Mouse (Mus musculus) spleen, postnatal 10 days (tissue): Measurements from ENCODE around the gene Trp63.

Experiments used
- DNase-seq, 2 experiments: peaks; one replicate each; pipeline ENCODE4 v3.0.0; 2021 to 2022; ENCODE audit warnings: low spot score in 2 of 2

The Trp63 gene

GRCm38 (mm10) chr16:25777501-25777900 lies 93.9 kb downstream of the Trp63 start:
- DNase-seq, result no peak

DNA sequence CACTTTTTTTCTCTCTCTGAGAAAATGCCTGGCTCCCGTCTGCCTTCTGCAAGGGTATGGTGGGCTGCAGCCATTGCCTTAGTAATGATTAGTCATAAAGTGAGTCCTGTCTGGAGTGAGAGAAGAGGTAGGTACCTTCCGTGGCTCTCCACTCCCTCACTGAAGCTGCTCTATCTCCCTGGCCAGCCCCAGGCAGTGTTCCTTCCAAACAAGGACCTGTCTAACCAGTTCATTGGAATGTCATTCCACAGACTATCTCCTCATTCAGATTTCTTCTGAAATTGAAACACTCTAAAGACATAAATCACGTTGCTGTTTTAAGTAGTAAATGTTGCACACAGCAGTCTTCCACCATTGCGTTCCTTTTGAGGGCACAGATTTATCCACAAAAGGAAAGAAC lies 96.4 kb downstream of the Trp63 start:
- no peak for DNase-seq

GRCm38 (mm10) chr16:25784246-25784645 lies 100.7 kb downstream of the Trp63 start:
- DNase-seq, result no peak

DNA sequence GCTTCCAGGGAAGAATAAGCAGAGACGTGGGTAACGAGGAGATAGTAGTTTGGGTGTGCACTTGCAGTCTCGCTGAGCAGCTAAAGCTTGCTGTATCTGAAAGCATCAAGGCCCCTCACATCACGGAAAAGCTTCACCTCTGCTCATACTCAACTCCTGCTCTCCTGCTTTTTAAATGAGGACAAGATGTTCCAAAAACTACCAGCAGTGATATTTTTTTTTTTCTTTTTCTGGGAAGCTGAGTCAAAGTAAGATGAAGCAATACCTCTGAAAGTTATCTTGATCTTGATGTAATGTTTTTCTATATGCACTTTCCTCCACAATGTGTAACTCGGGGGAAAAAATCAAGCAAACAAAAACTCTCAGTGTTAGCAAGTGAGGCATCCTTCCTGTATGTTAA lies 102.9 kb downstream of the Trp63 start:
- DNase-seq, result no peak

DNA sequence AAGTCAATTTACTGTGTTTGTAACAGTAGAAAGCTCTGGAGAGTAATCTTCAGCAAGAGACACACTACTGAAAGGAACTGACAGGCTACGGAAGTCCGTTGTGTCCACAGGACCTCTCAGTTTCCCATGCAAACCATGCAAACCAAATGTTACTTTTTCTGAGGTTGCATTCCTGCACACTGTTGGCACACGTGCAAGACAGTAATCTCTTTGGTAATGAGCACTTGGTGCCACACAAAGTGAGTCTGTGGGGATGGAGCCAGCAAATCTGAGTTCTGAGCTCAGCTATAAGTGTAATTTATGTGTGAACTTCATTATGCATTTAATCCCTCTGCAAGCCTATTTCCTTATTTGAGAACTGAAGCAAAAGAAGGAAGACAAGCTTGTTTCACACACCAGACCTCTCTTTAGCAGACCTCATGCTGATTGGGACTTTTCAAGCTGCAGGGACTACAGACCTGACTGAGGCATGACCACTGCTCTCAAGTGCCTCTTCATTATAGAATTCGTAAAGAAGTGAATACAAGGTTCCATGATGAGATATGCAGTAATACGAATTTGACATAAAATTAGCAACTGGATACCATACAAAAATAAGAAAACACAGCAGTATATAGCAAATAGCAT lies 109.2 kb downstream of the Trp63 start:
- DNase-seq, result no peak

GRCm38 (mm10) chr16:25797732-25798294 lies 114.2 kb downstream of the Trp63 start:
- DNase-seq, result no peak

- no peak for DNase-seq
Measured at GRCm38 (mm10) chr16:25799618-25800017, 116.1 kb downstream of the Trp63 start.

- DNase-seq, result no peak
Measured at GRCm38 (mm10) chr16:25804955-25805354, 121.4 kb downstream of the Trp63 start.

DNA sequence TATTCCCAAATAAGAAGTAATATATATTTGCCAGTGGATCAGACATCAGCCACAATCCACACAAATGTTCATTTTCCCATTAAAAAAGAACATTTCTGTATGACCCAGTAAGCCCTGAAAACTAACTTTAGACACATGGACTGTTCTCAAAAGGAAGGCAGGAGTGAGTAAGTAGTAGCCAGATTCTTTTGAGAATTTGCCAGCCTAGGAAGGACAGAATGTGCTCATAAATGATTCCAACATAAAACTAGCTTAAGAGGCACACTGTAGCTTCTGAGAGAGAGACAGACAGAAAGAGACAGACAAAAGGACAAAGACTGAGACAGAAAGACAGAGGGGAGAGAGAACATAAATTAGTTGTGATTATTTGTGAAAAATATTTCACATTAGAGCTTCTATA lies 123.6 kb downstream of the Trp63 start:
- DNase-seq, result no peak

GRCm38 (mm10) chr16:25817753-25818624 lies 134.4 kb downstream of the Trp63 start:
- no peak for DNase-seq

DNA sequence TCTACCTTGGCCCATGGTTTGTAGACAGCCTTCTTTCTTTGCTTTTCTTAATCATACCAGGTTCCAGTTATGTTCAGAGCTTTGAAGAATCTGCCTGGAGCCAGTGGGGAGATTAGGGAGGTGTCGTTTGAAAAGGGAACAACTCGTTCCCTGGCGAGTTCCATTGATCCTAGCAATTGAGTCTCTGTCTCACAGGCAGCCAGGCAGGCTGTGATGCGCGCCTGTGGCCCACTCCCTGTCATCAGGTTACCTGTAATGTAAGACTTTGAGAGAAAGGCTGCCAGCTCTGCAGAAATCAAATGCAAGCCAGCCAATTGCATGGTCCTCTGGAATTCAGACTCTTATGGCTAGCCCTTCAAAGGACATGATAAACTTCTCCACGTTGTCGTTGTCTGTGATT lies 142.5 kb downstream of the Trp63 start:
- no peak for DNase-seq

DNA sequence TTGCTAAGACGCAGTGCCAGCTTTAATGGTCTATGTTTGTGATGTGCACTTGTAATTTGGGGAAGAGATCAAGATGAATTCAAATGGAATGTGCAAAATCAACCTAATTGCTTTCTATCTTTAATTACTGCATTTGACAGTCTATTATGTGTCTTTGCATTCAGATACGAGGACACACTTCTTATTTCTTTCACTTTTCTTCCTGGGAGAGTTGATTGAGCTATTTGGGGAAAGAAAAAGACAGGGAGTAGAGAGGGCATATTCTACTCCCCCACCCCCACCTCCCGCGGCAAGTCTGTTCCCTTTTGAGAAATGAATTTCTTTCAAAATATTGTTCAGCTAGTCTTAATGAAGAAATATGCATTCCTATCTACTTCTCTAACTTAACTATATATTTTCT lies 149.0 kb downstream of the Trp63 start:
- no peak for DNase-seq

DNA sequence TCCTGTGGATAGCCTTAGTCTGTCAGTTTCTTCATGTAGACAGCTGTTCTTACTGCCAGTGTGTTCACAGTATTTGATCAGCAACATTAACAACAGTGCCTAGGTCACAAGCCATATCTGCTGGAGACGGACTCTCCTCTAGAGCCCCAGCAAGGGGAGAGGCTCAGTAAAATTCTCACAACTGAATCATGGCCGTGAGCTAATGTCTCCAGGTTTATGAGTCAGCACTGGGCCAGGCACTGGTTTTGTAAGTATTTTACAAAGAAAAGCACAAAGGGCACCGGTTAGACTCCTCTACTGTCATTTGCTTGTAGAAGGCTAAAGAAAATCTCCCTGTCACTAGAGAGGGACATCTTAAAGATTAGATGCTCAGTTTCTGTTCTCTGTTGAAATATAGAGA lies 151.7 kb downstream of the Trp63 start:
- no peak for DNase-seq

GRCm38 (mm10) chr16:25835723-25836122 lies 152.2 kb downstream of the Trp63 start:
- DNase-seq, result no peak

DNA sequence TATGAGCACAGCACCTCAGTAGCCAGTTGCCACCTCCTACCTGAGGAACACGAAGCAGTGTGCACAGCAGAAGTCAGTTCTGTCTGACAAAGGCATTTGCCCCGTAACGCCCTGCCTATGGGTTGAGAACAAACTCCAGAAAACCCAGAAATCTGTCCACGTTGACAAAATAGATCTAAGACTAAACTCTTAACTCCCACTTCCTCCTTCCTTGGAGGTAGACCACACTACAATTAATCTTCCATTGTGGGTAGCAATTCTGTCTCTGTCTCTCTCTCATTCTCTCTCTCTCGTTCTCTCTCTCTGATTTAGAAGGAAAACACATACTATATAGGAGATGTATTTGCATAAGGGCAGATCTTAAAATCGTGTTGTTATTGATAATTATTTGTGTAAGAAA lies 159.4 kb downstream of the Trp63 start:
- DNase-seq, result no peak

DNA sequence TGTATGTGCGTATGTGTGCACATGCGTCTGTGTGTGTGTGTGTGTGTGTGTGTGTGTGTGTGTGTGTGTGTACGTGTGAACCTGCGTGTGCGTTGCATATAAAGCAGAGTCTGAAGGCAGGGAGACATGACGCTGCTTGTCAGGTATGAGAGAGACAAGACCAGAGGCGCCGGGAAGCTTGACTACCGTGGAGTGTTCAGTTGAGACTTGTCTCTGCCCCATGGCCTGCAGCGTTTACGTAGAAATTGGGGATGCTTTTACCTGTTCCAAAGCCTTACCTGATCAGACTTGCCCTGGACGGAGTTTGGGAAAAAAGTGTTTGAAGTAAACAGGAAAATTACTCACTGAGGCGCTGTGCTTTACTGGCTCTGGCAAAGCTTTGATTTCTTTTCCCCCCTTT lies 160.1 kb downstream of the Trp63 start:
- DNase-seq, result no peak

- DNase-seq, result no peak
Measured at GRCm38 (mm10) chr16:25846611-25847010, 163.0 kb downstream of the Trp63 start.

DNA sequence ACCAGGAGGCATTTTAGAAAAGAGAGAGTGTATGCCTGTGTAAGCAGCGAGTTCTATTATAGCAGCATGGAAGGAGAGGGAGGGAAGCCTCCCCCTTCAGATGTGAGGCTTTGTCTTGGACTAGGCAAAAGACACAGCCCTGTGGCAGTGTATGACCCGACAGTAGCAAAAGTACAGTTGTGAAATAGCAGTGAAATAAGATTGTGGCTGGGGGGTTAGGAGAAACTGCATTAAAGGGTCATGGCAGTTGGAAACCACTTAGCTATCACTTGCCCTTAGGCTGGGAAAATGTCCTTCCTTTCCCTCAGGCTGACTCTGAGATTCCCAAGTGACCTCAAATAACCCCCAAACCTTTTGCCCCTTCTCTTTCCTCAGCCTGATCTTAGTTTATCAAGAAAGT lies 164.9 kb downstream of the Trp63 start:
- DNase-seq, result no peak

DNA sequence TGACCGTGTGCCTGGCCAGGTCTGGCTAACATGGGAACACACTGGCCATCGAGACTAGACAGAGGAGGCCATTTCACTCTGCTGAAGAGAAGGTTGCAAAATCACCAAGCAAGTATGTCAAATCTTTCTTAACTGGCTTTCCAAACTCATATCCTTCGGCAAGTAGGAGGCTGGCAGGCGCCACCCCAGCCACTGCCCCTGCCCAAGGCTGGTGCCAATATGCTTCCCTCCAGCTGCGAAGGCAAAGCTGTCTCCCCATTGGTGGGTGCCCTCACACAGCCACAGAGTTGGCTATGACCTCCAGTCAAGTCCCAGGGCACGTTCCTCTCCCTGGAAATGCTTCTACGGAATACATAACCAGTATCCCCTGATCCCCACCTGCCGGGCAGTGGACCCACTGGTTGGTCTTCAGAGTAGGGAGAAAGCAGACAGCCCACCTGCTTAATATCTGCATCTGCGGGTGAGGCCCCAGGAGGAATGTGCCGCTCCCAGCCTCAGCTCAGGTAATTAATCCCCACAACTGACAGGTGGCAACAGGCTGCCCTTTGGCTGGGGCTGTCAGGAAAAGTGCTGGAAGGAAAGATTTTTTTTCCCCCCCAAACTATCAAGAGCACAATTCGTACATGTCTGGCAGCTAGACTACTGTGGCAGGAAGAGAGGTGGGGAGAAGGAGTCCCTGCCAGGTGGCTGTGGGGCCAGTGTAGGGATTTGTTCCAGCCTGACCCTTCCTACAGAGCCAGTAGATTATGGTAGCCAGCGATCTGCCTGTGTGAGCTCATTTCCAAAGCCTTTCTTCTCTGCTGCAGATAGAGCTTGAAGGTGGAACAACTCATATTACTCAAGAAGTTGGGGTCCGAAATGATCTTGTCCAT lies 166.3 kb downstream of the Trp63 start:
- DNase-seq, result no peak

DNA sequence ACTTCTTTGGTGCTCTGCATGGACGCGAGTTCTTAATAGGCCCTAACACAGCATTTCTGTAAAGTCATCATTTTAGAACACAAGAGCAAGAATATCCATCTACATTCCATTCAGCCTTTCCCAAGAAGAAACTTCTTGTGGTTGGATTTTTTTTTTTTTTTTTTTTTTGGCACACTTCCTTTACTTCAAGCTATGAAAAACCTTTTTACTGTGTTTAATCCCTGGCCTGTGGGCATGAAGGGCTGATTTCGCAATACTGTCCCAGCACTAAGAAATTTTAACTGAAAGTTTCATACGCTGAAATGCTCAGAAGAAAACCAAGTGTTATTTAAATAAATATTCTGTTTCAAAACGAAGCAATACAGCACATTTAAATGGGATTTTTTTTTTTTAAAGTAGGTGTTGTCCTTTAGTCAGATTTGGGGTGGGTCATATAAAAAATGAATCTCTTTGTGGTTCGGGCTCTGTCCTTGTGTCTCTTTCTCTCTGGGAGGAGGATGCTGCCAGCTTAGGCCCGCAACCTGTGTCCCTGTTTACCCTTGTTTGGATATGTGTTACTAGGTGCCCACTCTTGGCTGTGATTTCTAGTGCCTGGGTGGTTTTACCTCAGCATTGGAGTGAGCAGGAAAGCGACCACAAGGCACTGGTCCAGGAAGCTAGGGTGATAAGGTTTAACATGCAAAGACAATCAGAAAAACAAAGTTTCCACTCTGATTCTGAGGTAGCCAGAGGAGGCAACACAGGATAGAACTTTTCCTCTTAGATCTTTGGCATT lies 177.4 kb downstream of the Trp63 start:
- DNase-seq, result no peak
